Mouse (Mus musculus): ENCODE data around the gene Olfr1263. TPM values are rescaled to one million over a fixed set of nuclear protein-coding genes. Genes with fewer than 3 reads are reported as not detected.
A peak's percentile ranks its signal among the peaks of the same experiment; 100 is the strongest.

The Olfr1263 gene
- polyA plus RNA-seq (2014; fragmentation: Nextera tagmentation; extraction: Ambion mirVana), result not detected in 2 replicates

DNA sequence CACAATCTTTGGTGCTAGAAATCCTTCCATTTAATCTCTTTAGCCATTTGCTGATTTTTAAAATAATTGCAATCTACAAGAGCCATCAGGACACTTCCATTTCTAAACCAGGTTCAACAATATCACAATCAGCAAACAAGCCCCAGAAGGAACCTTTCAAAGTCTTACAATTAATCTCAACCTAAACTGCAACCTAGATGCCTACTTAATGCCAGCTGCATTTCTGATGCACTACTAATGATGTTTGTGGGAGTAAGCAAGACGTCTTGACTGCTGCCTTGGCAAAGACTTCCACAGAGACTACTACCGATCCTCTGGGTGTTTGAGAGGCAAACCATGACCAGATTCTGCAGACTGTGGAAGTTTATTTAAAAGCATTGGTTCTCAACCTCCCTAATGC lies at the start of gene Olfr1263:
Gene Olfr1263, plus strand, starts transcription at position 301 of the 400 bp plus-strand sequence.
- 70% methylated on average over 2 of the region's 2 CpGs for WGBS

DNA sequence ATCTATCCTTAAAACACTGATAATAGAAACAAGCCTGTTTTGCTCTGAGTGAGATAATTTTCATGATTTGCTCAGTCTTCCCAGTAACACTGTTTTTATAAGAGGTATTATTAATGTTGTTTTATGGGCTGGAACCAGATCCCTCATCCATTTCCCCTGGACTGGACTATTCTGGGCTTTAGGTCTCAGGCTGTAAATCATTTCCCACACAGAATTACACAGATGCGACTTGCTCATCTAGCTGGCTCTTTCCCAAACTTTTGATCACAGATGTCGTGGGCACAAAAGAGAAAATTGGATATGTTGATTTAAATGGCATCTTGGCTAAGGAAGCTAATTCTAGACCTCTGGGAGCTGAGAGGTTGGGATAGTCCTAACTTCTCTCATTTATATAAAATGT lies 37.7 kb upstream of the Olfr1263 start, which contains the start of gene Olfr1260:
Gene Olfr1260, plus strand, starts transcription at position 157 of the 400 bp plus-strand sequence.
- H3K4me1 ChIP-seq (ENCODE audit: insufficient read depth), result no peaks in the 10 kb centered on the region
- WGBS, result 38% methylated on average over 2 of the region's 2 CpGs
- no peaks in the 10 kb centered on the region for H3K36me3 ChIP-seq (ENCODE audit: insufficient read depth)
- H3K27me3 ChIP-seq (ENCODE audit: insufficient read depth, low read length), result no peaks in the 10 kb centered on the region
- H3K9ac ChIP-seq, result no peak within 1 kb of the TSS
- DNase-seq (peak; percentile 1), ATAC-seq (ENCODE audit: insufficient read depth) (no peak)
- H3K4me3 ChIP-seq (ENCODE audit: low read depth, low read length), result no peak within 1 kb of the TSS
- TF ChIP-seq CTCF (IDR thresholded peaks at IDR 0.05; ENCODE audit: low read depth), result no peak
- H3K27ac ChIP-seq (ENCODE audit: low read depth), result no peak within 1 kb of the TSS
- no peaks in the 10 kb centered on the region for H3K9me3 ChIP-seq (ENCODE audit: low read depth, low read length)
- H3K4me2 ChIP-seq, result no peak within 1 kb of the TSS

More for the DNA sequence above, at the start of gene Olfr1263:
- H3K4me2 ChIP-seq, result no peak within 1 kb of the TSS
- no peaks in the 10 kb centered on the region for H3K27me3 ChIP-seq (ENCODE audit: insufficient read depth, low read length)
- H3K9me3 ChIP-seq (ENCODE audit: low read depth, low read length), result no peaks in the 10 kb centered on the region
- no peak for DNase-seq
- H3K4me3 ChIP-seq (ENCODE audit: low read depth, low read length), result no peak within 1 kb of the TSS
- H3K36me3 ChIP-seq (ENCODE audit: insufficient read depth), result no peaks in the 10 kb centered on the region
- H3K27ac ChIP-seq (ENCODE audit: low read depth), result no peak within 1 kb of the TSS
- ATAC-seq (ENCODE audit: insufficient read depth), result no peak
- TF ChIP-seq CTCF (IDR thresholded peaks at IDR 0.05; ENCODE audit: low read depth), result no peak
- H3K4me1 ChIP-seq (ENCODE audit: insufficient read depth), result no peaks in the 10 kb centered on the region
- no peak within 1 kb of the TSS for H3K9ac ChIP-seq

DNA sequence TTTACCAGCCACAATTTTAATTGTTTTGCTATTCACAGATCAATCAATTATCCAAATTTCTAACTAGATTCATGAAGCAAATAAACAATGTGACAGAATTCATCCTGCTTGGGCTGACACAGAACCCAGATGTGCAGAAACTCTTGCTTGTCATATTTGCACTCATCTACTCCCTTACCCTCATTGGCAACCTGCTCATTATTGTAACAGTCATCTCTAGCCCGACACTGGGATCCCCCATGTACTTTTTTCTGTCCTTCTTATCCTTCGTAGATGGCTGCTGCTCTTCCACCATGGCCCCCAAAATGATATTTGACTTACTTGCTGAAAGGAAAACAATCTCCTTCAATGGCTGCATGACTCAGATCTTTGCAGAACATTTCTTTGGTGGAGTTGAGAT lies 34.2 kb upstream of the Olfr1263 start:
- no peak overlapping the region for H3K4me2 ChIP-seq
- no peak overlapping the region for H3K4me3 ChIP-seq (ENCODE audit: low read depth, low read length)
- H3K9me3 ChIP-seq (ENCODE audit: low read depth, low read length), result no peaks in the 10 kb centered on the region
- ATAC-seq (ENCODE audit: insufficient read depth) (no peak), DNase-seq (no peak)
- H3K27me3 ChIP-seq (ENCODE audit: insufficient read depth, low read length), result no peaks in the 10 kb centered on the region
- H3K27ac ChIP-seq (ENCODE audit: low read depth), result no peak overlapping the region
- WGBS, result 80% methylated on average over 2 of the region's 2 CpGs
- no peak overlapping the region for H3K9ac ChIP-seq
- no peaks in the 10 kb centered on the region for H3K36me3 ChIP-seq (ENCODE audit: insufficient read depth)
- no peak for TF ChIP-seq CTCF (IDR thresholded peaks at IDR 0.05; ENCODE audit: low read depth)
- no peaks in the 10 kb centered on the region for H3K4me1 ChIP-seq (ENCODE audit: insufficient read depth)

DNA sequence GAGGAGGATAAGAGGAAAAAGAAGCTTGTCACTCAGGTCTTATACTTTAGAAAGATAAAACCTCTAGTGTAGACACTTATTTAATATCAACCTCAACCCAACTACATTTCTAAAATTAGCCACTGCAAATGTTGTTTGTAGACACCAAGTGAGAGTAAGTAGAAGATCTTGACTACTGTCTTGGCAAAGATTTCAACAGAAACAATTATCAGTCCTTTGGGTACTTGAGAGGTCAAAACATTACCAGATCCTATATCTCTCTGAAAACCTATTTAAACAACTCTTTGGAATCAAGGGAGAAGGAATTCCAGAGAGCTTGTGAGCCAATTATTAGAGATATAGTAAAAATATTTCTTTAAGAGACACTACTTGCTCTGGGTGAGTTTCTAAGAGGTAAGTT lies 21.0 kb upstream of the Olfr1263 start, which contains the start of gene Olfr1261:
Gene Olfr1261, plus strand, starts transcription at position 301 of the 400 bp plus-strand sequence.
- Histone ChIP-seq H3K27me3 (ENCODE audit: insufficient read depth, low read length) (no peaks in the 10 kb centered on the region), H3K9me3 (ENCODE audit: low read depth, low read length) (no peaks in the 10 kb centered on the region), H3K4me1 (ENCODE audit: insufficient read depth) (no peaks in the 10 kb centered on the region), H3K36me3 (ENCODE audit: insufficient read depth) (no peaks in the 10 kb centered on the region), H3K27ac (ENCODE audit: low read depth) (no peak within 1 kb of the TSS), H3K4me2 (no peak within 1 kb of the TSS), H3K9ac (no peak within 1 kb of the TSS), H3K4me3 (ENCODE audit: low read depth, low read length) (no peak within 1 kb of the TSS)
- ATAC-seq (ENCODE audit: insufficient read depth), result no peak
- DNase-seq, result no peak
- TF ChIP-seq CTCF (IDR thresholded peaks at IDR 0.05; ENCODE audit: low read depth), result no peak

DNA sequence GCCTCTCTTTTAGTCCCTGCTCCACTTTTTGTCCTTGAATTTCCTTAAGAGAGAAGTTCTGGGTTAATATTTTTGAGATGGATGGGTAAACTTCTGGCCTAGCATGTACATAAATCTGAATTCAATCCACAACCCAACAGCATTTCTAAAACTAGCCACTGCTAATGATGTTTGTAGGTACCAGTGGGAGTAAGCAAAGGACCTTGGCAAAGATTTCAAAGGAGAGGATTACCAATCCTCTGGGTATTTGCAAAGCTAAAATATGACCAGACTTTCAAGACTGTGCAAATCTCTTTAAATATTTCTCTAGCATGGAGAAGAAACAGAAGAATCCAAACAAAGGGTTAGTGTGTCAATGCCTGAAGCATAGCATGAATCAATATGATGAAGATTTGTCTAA lies 12.1 kb upstream of the Olfr1263 start, which contains the start of gene Olfr1262:
Gene Olfr1262, plus strand, starts transcription at position 301 of the 400 bp plus-strand sequence.
- Histone ChIP-seq H3K4me3 (ENCODE audit: low read depth, low read length) (no peak within 1 kb of the TSS), H3K9me3 (ENCODE audit: low read depth, low read length) (no peaks in the 10 kb centered on the region), H3K36me3 (ENCODE audit: insufficient read depth) (no peaks in the 10 kb centered on the region), H3K4me2 (no peak within 1 kb of the TSS), H3K4me1 (ENCODE audit: insufficient read depth) (no peaks in the 10 kb centered on the region), H3K27ac (ENCODE audit: low read depth) (no peak within 1 kb of the TSS), H3K27me3 (ENCODE audit: insufficient read depth, low read length) (no peaks in the 10 kb centered on the region), H3K9ac (no peak within 1 kb of the TSS)
- no peak for TF ChIP-seq CTCF (IDR thresholded peaks at IDR 0.05; ENCODE audit: low read depth)
- DNase-seq (no peak), ATAC-seq (ENCODE audit: insufficient read depth) (no peak)

DNA sequence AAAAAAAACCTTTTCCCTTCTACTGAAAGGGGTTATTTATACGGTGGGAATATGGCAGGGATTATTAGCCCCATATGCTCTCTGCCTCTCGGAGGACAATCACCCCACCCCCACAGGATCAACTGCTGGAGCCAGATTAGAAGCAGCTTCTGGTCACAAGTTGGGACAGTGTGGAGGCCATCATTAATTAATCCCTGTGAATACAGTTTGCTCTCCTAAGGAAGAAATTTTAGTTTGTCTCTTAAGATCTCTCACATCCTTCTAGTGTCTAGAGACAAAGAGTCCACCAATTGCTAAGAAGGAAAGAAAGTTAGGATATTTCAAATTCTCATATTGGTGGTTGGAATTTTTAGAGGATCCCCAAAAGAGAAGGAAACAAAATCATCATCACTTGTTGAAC lies 13.5 kb downstream of the Olfr1263 start, which contains the start of gene Olfr1264:
Gene Olfr1264, minus strand, starts transcription at position 101 of the 400 bp plus-strand sequence.
- DNase-seq (no peak), ATAC-seq (ENCODE audit: insufficient read depth) (no peak)
- Histone ChIP-seq H3K36me3 (ENCODE audit: insufficient read depth) (no peaks in the 10 kb centered on the region), H3K4me1 (ENCODE audit: insufficient read depth) (no peaks in the 10 kb centered on the region), H3K4me3 (ENCODE audit: low read depth, low read length) (no peak within 1 kb of the TSS), H3K9ac (no peak within 1 kb of the TSS), H3K9me3 (ENCODE audit: low read depth, low read length) (no peaks in the 10 kb centered on the region), H3K27me3 (ENCODE audit: insufficient read depth, low read length) (no peaks in the 10 kb centered on the region), H3K4me2 (no peak within 1 kb of the TSS), H3K27ac (ENCODE audit: low read depth) (no peak within 1 kb of the TSS)
- TF ChIP-seq CTCF (IDR thresholded peaks at IDR 0.05; ENCODE audit: low read depth), result no peak
- 67% methylated on average over 2 of the region's 2 CpGs for WGBS

DNA sequence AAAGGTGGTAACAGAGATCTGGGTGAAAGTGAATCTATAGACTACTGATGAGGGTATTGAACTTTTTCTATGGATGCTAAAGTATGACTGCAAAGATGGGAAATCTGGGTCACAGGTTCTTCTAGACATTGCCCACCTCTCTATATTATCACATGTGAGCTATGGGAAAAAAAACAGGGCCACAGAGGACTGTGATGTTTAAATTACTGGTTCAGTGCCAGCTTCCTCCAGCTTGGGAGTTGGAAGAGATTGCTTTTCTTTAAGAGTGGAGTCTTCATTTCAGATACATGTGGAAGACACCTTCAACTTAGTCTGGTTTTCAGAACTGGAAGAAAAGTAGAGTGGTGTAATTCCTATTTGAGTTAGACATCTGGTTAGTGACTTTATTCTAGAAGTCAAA lies 23.1 kb downstream of the Olfr1263 start, which contains the start of gene Olfr1265:
Gene Olfr1265, plus strand, starts transcription at position 301 of the 400 bp plus-strand sequence.
- no peak within 1 kb of the TSS for H3K4me3 ChIP-seq (ENCODE audit: low read depth, low read length)
- no peak for TF ChIP-seq CTCF (IDR thresholded peaks at IDR 0.05; ENCODE audit: low read depth)
- H3K4me2 ChIP-seq, result no peak within 1 kb of the TSS
- H3K27ac ChIP-seq (ENCODE audit: low read depth), result no peak within 1 kb of the TSS
- H3K9me3 ChIP-seq (ENCODE audit: low read depth, low read length), result no peaks in the 10 kb centered on the region
- H3K36me3 ChIP-seq (ENCODE audit: insufficient read depth), result no peaks in the 10 kb centered on the region
- no peak for DNase-seq
- H3K4me1 ChIP-seq (ENCODE audit: insufficient read depth), result no peaks in the 10 kb centered on the region
- no peak within 1 kb of the TSS for H3K9ac ChIP-seq
- ATAC-seq (ENCODE audit: insufficient read depth), result no peak
- no peaks in the 10 kb centered on the region for H3K27me3 ChIP-seq (ENCODE audit: insufficient read depth, low read length)

DNA sequence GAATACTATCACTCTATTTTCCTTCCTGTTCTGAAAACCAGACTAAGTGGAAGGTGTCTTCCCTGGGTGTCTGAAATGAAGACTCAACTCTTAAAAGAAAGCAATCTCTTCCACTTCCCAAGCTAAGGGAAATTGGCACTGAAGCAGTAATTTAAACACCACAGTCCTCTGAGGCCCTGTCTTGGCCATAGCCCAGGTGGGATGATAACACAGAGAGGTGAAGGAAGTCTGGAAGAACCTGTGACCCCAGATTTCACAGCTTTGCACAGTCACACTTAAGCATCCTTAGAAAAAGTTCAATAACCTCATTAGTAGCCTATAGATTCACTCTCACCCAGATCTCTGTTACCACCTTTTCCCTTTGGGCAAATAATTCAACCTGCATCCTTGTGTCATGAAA lies 51.6 kb downstream of the Olfr1263 start, which contains the start of gene Olfr140:
Gene Olfr140, minus strand, starts transcription at position 101 of the 400 bp plus-strand sequence.
- Histone ChIP-seq H3K9me3 (ENCODE audit: low read depth, low read length) (no peaks in the 10 kb centered on the region), H3K9ac (no peak within 1 kb of the TSS), H3K4me1 (ENCODE audit: insufficient read depth) (no peaks in the 10 kb centered on the region), H3K4me2 (no peak within 1 kb of the TSS), H3K27me3 (ENCODE audit: insufficient read depth, low read length) (no peaks in the 10 kb centered on the region), H3K27ac (ENCODE audit: low read depth) (no peak within 1 kb of the TSS), H3K36me3 (ENCODE audit: insufficient read depth) (no peaks in the 10 kb centered on the region), H3K4me3 (ENCODE audit: low read depth, low read length) (no peak within 1 kb of the TSS)
- DNase-seq (no peak), ATAC-seq (ENCODE audit: insufficient read depth) (no peak)
- TF ChIP-seq CTCF (IDR thresholded peaks at IDR 0.05; ENCODE audit: low read depth), result no peak

Other genes starting within 250 kb of the Olfr1263 start
- not detected in 2 replicates for gene Olfr1254, start 218.5 kb upstream of the Olfr1263 start, polyA plus RNA-seq (2014; fragmentation: Nextera tagmentation; extraction: Ambion mirVana)
- not detected in 2 replicates for gene Olfr1255, start 200.1 kb upstream of the Olfr1263 start, polyA plus RNA-seq (2014; fragmentation: Nextera tagmentation; extraction: Ambion mirVana)
- gene Olfr1256, start 170.6 kb upstream of the Olfr1263 start, polyA plus RNA-seq (2014; fragmentation: Nextera tagmentation; extraction: Ambion mirVana), result not detected in 2 replicates
- gene Olfr48, start 163.9 kb upstream of the Olfr1263 start, polyA plus RNA-seq (2014; fragmentation: Nextera tagmentation; extraction: Ambion mirVana), result not detected in 2 replicates
- gene Olfr1257, start 133.7 kb upstream of the Olfr1263 start, polyA plus RNA-seq (2014; fragmentation: Nextera tagmentation; extraction: Ambion mirVana), result not detected in 2 replicates
- gene Olfr1258, start 84.8 kb upstream of the Olfr1263 start, polyA plus RNA-seq (2014; fragmentation: Nextera tagmentation; extraction: Ambion mirVana), result not detected in 2 replicates
- gene Olfr1259, start 63.5 kb upstream of the Olfr1263 start, polyA plus RNA-seq (2014; fragmentation: Nextera tagmentation; extraction: Ambion mirVana), result not detected in 2 replicates
- not detected in 2 replicates for gene Olfr1260, start 37.8 kb upstream of the Olfr1263 start, polyA plus RNA-seq (2014; fragmentation: Nextera tagmentation; extraction: Ambion mirVana)
- gene Olfr1261, start 20.9 kb upstream of the Olfr1263 start, polyA plus RNA-seq (2014; fragmentation: Nextera tagmentation; extraction: Ambion mirVana), result not detected in 2 replicates
- not detected in 2 replicates for gene Olfr1262, start 12.0 kb upstream of the Olfr1263 start, polyA plus RNA-seq (2014; fragmentation: Nextera tagmentation; extraction: Ambion mirVana)
- not detected in 2 replicates for gene Olfr1264, start 13.4 kb downstream of the Olfr1263 start, polyA plus RNA-seq (2014; fragmentation: Nextera tagmentation; extraction: Ambion mirVana)
- not detected in 2 replicates for gene Olfr1265, start 23.2 kb downstream of the Olfr1263 start, polyA plus RNA-seq (2014; fragmentation: Nextera tagmentation; extraction: Ambion mirVana)
- gene Olfr140, start 51.5 kb downstream of the Olfr1263 start, polyA plus RNA-seq (2014; fragmentation: Nextera tagmentation; extraction: Ambion mirVana), result not detected in 2 replicates
- not detected in 2 replicates for gene Olfr1269, start 109.3 kb downstream of the Olfr1263 start, polyA plus RNA-seq (2014; fragmentation: Nextera tagmentation; extraction: Ambion mirVana)
- gene Olfr32, start 130.2 kb downstream of the Olfr1263 start, polyA plus RNA-seq (2014; fragmentation: Nextera tagmentation; extraction: Ambion mirVana), result not detected in 2 replicates
- not detected in 2 replicates for gene Olfr1270, start 141.0 kb downstream of the Olfr1263 start, polyA plus RNA-seq (2014; fragmentation: Nextera tagmentation; extraction: Ambion mirVana)
- gene Olfr1506, start 212.4 kb downstream of the Olfr1263 start, polyA plus RNA-seq (2014; fragmentation: Nextera tagmentation; extraction: Ambion mirVana), result not detected in 2 replicates
- gene Olfr142, start 245.5 kb downstream of the Olfr1263 start, polyA plus RNA-seq (2014; fragmentation: Nextera tagmentation; extraction: Ambion mirVana), result not detected in 2 replicates

Measured in lung, embryonic 14.5 days (tissue).